Mouse (Mus musculus): Measurements from ENCODE around the gene Cabp1. TPM values are rescaled to one million over a fixed set of nuclear protein-coding genes. Genes with fewer than 3 reads are reported as not detected.

Cabp1 gene
- polyA plus RNA-seq, 1 experiment from 2014 or later: not detected

GRCm38 (mm10) chr5:115222485-115222884, 28.3 kb upstream of the Cabp1 start:
- Histone ChIP-seq H3K27ac (ENCODE audit: low read depth) (no peak overlapping the region), H3K4me2 (ENCODE audit: low read depth, low read length) (no peak overlapping the region)
- DNase-seq: no peak

GRCm38 (mm10) chr5:115220931-115221640, 26.9 kb upstream of the Cabp1 start:
- Histone ChIP-seq H3K27me3 (ENCODE audit: insufficient read depth, low read length) (peaks cover 7% of the 10 kb centered on the region; the same call in 1 of the 2 replicates), H3K4me2 (ENCODE audit: low read depth, low read length) (no peak overlapping the region), H3K36me3 (replicated peaks; ENCODE audit: insufficient read depth, low read length) (no peaks in the 10 kb centered on the region), H3K9me3 (ENCODE audit: low read length) (no peaks in the 10 kb centered on the region), H3K27ac (ENCODE audit: low read depth) (no peak overlapping the region), H3K9ac (replicated peaks) (no peak overlapping the region), H3K4me1 (ENCODE audit: insufficient read depth) (no peaks in the 10 kb centered on the region), H3K4me3 (ENCODE audit: low read depth, low read length) (no peak overlapping the region)
- TF ChIP-seq CTCF (IDR thresholded peaks at IDR 0.05; ENCODE audit: low read depth) (no peak), EP300 (IDR thresholded peaks at IDR 0.05; ENCODE audit: low read depth) (no peak)
- DNase-seq: no peak
- WGBS (ENCODE audit: insufficient replicate concordance): 43% methylated on average over 13 of the region's 13 CpGs
- ATAC-seq: no peak

More at GRCm38 (mm10) chr5:115222485-115222884, 28.3 kb upstream of the Cabp1 start:
- no peak overlapping the region for H3K4me3 ChIP-seq (ENCODE audit: low read depth, low read length)
- peak; percentile 46 for TF ChIP-seq CTCF (IDR thresholded peaks at IDR 0.05; ENCODE audit: low read depth)
- no peak for TF ChIP-seq EP300 (IDR thresholded peaks at IDR 0.05; ENCODE audit: low read depth)
- no peak for ATAC-seq
- no peaks in the 10 kb centered on the region for H3K27me3 ChIP-seq (ENCODE audit: insufficient read depth, low read length)
- H3K36me3 ChIP-seq (replicated peaks; ENCODE audit: insufficient read depth, low read length): no peaks in the 10 kb centered on the region
- no peak overlapping the region for H3K9ac ChIP-seq (replicated peaks)
- WGBS (ENCODE audit: insufficient replicate concordance): 63% methylated on average over 3 of the region's 3 CpGs
- H3K4me1 ChIP-seq (ENCODE audit: insufficient read depth): no peaks in the 10 kb centered on the region
- H3K9me3 ChIP-seq (ENCODE audit: low read length): no peaks in the 10 kb centered on the region

- no peaks in the 10 kb centered on the region for H3K9me3 ChIP-seq (ENCODE audit: low read length)
- no peaks in the 10 kb centered on the region for H3K4me1 ChIP-seq (ENCODE audit: insufficient read depth)
- no peak overlapping the region for H3K27ac ChIP-seq (ENCODE audit: low read depth)
- DNase-seq: no peak
- peaks cover 19% of the 10 kb centered on the region for H3K27me3 ChIP-seq (ENCODE audit: insufficient read depth, low read length)
- H3K36me3 ChIP-seq (replicated peaks; ENCODE audit: insufficient read depth, low read length): no peaks in the 10 kb centered on the region
- no peak overlapping the region for H3K4me3 ChIP-seq (ENCODE audit: low read depth, low read length)
- no peak overlapping the region for H3K9ac ChIP-seq (replicated peaks)
- 74% methylated on average over 12 of the region's 12 CpGs for WGBS (ENCODE audit: insufficient replicate concordance)
- no peak overlapping the region for H3K4me2 ChIP-seq (ENCODE audit: low read depth, low read length)
- TF ChIP-seq CTCF (IDR thresholded peaks at IDR 0.05; ENCODE audit: low read depth): no peak
- TF ChIP-seq EP300 (IDR thresholded peaks at IDR 0.05; ENCODE audit: low read depth): no peak
- no peak for ATAC-seq
These were observed 23.8 kb upstream of the Cabp1 start for GRCm38 (mm10) chr5:115217998-115218397.

DNA sequence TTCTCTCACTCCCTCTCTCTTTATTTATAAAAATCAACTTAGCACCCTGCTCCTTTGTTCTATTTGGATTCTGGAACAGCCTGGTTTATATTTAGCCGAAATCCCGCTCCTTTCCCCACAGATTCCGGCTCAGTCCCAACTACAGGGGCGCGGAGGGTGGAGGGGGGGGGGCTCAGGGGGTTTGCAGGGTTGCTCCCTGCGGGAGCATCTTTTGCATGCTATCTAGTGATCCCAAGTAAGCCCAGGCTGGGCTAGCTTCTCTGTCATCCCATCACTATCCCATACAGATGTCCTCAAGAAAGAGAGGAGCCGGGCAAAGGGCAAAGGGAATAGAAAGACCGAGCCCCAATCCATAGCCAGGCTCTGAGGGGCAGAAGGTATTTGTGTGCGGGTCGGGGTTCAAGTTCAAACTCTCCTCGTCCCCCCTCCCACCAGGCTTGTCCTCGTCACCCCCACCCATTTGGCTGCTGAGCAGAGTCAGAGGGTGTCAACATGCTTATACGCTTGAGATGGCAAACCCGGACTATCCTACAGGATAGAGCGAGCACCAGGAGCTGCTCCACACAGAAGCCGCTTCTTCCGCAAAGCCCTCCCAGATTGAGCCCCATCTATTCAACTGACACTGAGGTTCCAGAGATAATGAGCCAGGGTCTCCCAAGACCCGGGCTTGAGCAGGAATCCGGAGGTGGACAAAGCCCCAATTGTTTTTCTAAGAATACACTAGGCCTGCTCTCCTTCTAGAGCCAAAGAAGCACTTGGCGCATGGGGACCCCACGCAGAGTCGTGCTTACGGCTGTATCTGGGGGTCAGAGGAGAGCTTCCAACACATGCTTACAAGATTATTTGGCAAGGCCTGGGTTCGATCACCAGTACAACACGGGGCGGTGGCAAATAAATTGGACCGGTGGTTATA, 21.3 kb upstream of the Cabp1 start:
- Histone ChIP-seq H3K4me1 (ENCODE audit: insufficient read depth) (no peaks in the 10 kb centered on the region), H3K27ac (ENCODE audit: low read depth) (no peak overlapping the region), H3K36me3 (replicated peaks; ENCODE audit: insufficient read depth, low read length) (no peaks in the 10 kb centered on the region), H3K4me3 (ENCODE audit: low read depth, low read length) (no peak overlapping the region), H3K27me3 (ENCODE audit: insufficient read depth, low read length) (peaks cover 19% of the 10 kb centered on the region), H3K9ac (replicated peaks) (no peak overlapping the region), H3K4me2 (ENCODE audit: low read depth, low read length) (no peak overlapping the region), H3K9me3 (ENCODE audit: low read length) (no peaks in the 10 kb centered on the region)
- TF ChIP-seq CTCF (IDR thresholded peaks at IDR 0.05; ENCODE audit: low read depth) (no peak), EP300 (IDR thresholded peaks at IDR 0.05; ENCODE audit: low read depth) (no peak)
- ATAC-seq (no peak), DNase-seq (no peak)
- 28% methylated on average over 27 of the region's 27 CpGs for WGBS (ENCODE audit: insufficient replicate concordance)

DNA sequence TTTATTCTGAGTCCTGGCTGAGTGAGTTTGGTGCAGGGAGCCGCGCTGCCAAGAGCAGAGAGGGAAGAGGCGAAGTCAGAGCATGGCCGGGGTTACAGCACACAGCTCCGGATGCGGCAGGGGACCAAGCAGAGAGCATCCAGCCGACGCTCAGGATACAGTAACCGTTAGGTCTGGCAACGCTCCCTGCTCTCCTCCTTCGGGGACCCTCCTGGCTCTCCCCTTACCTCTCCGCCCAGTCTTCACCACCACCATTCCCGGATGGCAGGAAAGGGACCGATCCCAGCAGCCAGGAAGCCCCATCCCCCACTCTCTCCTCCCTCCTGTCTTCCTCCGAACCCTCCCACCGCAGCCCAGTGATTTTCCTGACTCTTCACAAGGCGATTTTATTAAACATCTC, 20.7 kb upstream of the Cabp1 start:
- DNase-seq: no peak
- no peak overlapping the region for H3K9ac ChIP-seq (replicated peaks)
- no peaks in the 10 kb centered on the region for H3K9me3 ChIP-seq (ENCODE audit: low read length)
- H3K4me1 ChIP-seq (ENCODE audit: insufficient read depth): no peaks in the 10 kb centered on the region
- peaks cover 19% of the 10 kb centered on the region for H3K27me3 ChIP-seq (ENCODE audit: insufficient read depth, low read length)
- H3K4me3 ChIP-seq (ENCODE audit: low read depth, low read length): no peak overlapping the region
- no peak overlapping the region for H3K27ac ChIP-seq (ENCODE audit: low read depth)
- no peaks in the 10 kb centered on the region for H3K36me3 ChIP-seq (replicated peaks; ENCODE audit: insufficient read depth, low read length)
- no peak for TF ChIP-seq CTCF (IDR thresholded peaks at IDR 0.05; ENCODE audit: low read depth)
- no peak for TF ChIP-seq EP300 (IDR thresholded peaks at IDR 0.05; ENCODE audit: low read depth)
- WGBS (ENCODE audit: insufficient replicate concordance): 2% methylated on average over 17 of the region's 17 CpGs
- no peak overlapping the region for H3K4me2 ChIP-seq (ENCODE audit: low read depth, low read length)
- no peak for ATAC-seq

DNA sequence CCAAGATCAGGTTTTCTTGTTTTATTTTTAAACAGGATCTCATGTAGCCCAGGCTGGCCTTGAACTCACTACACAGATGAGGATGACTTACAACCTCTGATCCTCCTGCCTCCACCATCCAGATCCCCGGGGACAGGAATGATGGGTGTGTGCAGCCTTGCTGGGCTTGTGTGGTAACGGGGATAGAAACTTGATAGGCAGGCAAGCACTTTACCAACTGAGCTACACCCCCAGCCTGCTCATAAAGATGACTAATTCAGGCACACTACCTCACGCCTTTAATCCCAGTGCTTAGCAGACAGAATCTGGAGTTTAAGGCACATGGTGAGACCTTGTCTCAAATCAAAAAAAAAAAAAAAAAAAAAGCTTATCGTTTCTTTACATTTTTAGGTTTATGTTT, 18.7 kb upstream of the Cabp1 start:
- Histone ChIP-seq H3K4me3 (ENCODE audit: low read depth, low read length) (no peak overlapping the region), H3K27ac (ENCODE audit: low read depth) (no peak overlapping the region), H3K9me3 (ENCODE audit: low read length) (no peaks in the 10 kb centered on the region), H3K27me3 (ENCODE audit: insufficient read depth, low read length) (peaks cover 19% of the 10 kb centered on the region), H3K9ac (replicated peaks) (no peak overlapping the region), H3K36me3 (replicated peaks; ENCODE audit: insufficient read depth, low read length) (no peaks in the 10 kb centered on the region), H3K4me1 (ENCODE audit: insufficient read depth) (no peaks in the 10 kb centered on the region), H3K4me2 (ENCODE audit: low read depth, low read length) (no peak overlapping the region)
- DNase-seq: no peak
- ATAC-seq: no peak
- WGBS (ENCODE audit: insufficient replicate concordance): 63% methylated on average over 4 of the region's 4 CpGs
- TF ChIP-seq CTCF (IDR thresholded peaks at IDR 0.05; ENCODE audit: low read depth) (no peak), EP300 (IDR thresholded peaks at IDR 0.05; ENCODE audit: low read depth) (no peak)
